Mouse (Mus musculus) liver, embryonic 14.5 days (tissue): ENCODE measurements around the gene Nptx1. TPM values are rescaled to one million over a fixed set of nuclear protein-coding genes. Genes with fewer than 3 reads are reported as not detected.

Experiments
- ATAC-seq: fragments of 200-750 bp; cut with Nextera tagmentation; 2 replicates; pipeline ENCODE4 v1.8.0; 2017; ENCODE audit warnings: moderate number of reproducible peaks, mild to moderate bottlenecking, moderate library complexity; ENCODE audit not compliant: insufficient read depth
- DNase-seq, 3 experiments: peaks; one replicate each; pipeline ENCODE4 v3.0.0-alpha.2; 2012 to 2013; ENCODE audit warnings: low read depth in 3 of 3, low spot score in 3 of 3
- H3K27ac ChIP-seq: fragments of 300-500 bp; sonication (generic); 2 replicates; pipeline ENCODE4 v1.5.1; 2014; ENCODE audit warnings: moderate library complexity, mild to moderate bottlenecking, control low read depth, inconsistent platforms
- H3K27me3 ChIP-seq: fragments of 300-500 bp; sonication (generic); 2 replicates; pipeline ENCODE4 v1.6.1; 2014; ENCODE audit warnings: mild to moderate bottlenecking, low read length, moderate library complexity; ENCODE audit not compliant: control insufficient read depth, insufficient read depth
- H3K36me3 ChIP-seq: fragments of 300-500 bp; sonication (generic); replicated peaks from 2 replicates; pipeline ENCODE4 v1.6.1; 2014; ENCODE audit warnings: low read depth; ENCODE audit not compliant: control insufficient read depth, insufficient read depth
- H3K4me1 ChIP-seq, 2 experiments: fragments of 200-500 bp in 1 of 2; fragments of 300-500 bp in 1 of 2; sonication (generic) in 1 of 2; replicated peaks; 2 replicates each; pipeline ENCODE4 v1.6.1; 2012 to 2014; ENCODE audit warnings: antibody characterized with exemption in 1 of 2, inconsistent platforms in 1 of 2, low read length in 1 of 2; ENCODE audit not compliant: control insufficient read depth in 2 of 2, insufficient read depth in 2 of 2
- H3K4me2 ChIP-seq: fragments of 300-500 bp; sonication (generic); 2 replicates; pipeline ENCODE4 v1.6.1; 2014; ENCODE audit warnings: low read depth, mild to moderate bottlenecking, control low read depth, moderate library complexity
- H3K4me3 ChIP-seq, 2 experiments: fragments of 200-500 bp in 1 of 2; fragments of 300-500 bp in 1 of 2; sonication (generic) in 1 of 2; 2 replicates each; pipeline ENCODE4 v1.5.1; 2012 to 2014; ENCODE audit warnings: low read depth in 2 of 2, low read length in 2 of 2, mild to moderate bottlenecking in 2 of 2, control low read depth in 1 of 2, inconsistent platforms in 1 of 2, moderate library complexity in 1 of 2; ENCODE audit not compliant: insufficient read depth in 1 of 2
- H3K9ac ChIP-seq: fragments of 300-500 bp; sonication (generic); replicated peaks from 2 replicates; pipeline ENCODE4 v1.6.1; 2014; ENCODE audit warnings: mild to moderate bottlenecking, control low read depth, moderate library complexity
- H3K9me3 ChIP-seq: fragments of 300-500 bp; sonication (generic); 2 replicates; pipeline ENCODE4 v1.6.1; 2016; ENCODE audit warnings: low read length, mixed read lengths; ENCODE audit not compliant: control insufficient read depth
- CTCF ChIP-seq: IDR thresholded peaks from 2 replicates; pipeline ENCODE4 v1.5.1; 2016; ENCODE audit warnings: antibody characterized with exemption, low read depth, control low read depth
- EP300 ChIP-seq: IDR thresholded peaks from 2 replicates; pipeline ENCODE4 v1.6.1; 2016; ENCODE audit warnings: antibody characterized with exemption, low read depth
- WGBS: fragments of 180-500 bp; shearing (Covaris S2); extraction: QIAGEN DNeasy Blood & Tissue Kit; methylation state at CpG from one replicate; pipeline ENCODE4 v1.1.7; 2014; ENCODE audit not compliant: insufficient replicate concordance; 5-methylcytosine and 5-hydroxymethylcytosine counted together
- polyA plus RNA-seq, 2 experiments: library from polyadenylated mRNA; depleted of rRNA in 1 of 2; stranded (reverse) in 1 of 2; unstranded in 1 of 2; fragments of >200 nt; fragmentation: Nextera tagmentation in 1 of 2; extraction: Ambion mirVana in 1 of 2; gene quantifications; 2 replicates each; pipeline versions ENCODE4 v1.2.1 to v1.2.3; 2012 to 2014

Gene Nptx1
- polyA plus RNA-seq, 2 experiments, result not detected

DNA sequence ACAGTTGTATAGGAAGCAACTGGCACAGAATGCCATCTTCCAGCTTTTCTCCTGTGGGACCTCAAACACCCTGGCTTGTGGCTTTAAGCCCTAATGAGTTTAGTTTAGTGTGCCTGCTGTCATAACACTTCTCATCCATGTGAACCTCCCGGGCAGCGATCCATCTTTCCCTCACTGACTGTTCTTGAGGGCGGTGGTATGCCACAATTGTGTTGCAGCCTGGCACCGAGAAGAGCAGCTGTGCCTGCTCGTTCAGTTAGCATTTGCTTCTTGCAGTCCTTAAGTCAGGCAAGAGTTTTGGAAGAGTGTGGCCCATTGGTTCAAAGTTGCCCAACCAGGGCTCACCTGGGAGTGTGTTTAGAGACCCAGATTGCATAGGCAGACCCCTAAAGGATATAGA, 51.4 kb downstream of the Nptx1 start:
- no peak overlapping the region for H3K4me3 ChIP-seq
- H3K27me3 ChIP-seq, result no peaks in the 10 kb centered on the region
- H3K4me2 ChIP-seq, result no peak overlapping the region
- H3K9ac ChIP-seq, result no peak overlapping the region
- ATAC-seq (no peak), DNase-seq (no peak)
- H3K36me3 ChIP-seq, result no peaks in the 10 kb centered on the region
- TF ChIP-seq EP300 (no peak), CTCF (no peak)
- H3K27ac ChIP-seq, result no peak overlapping the region
- WGBS, result 75% methylated on average over 5 of the region's 5 CpGs
- H3K4me1 ChIP-seq, result peaks cover 4% of the 10 kb centered on the region in 2 experiments; a peak in 3 of 4 replicates
- H3K9me3 ChIP-seq, result no peaks in the 10 kb centered on the region

DNA sequence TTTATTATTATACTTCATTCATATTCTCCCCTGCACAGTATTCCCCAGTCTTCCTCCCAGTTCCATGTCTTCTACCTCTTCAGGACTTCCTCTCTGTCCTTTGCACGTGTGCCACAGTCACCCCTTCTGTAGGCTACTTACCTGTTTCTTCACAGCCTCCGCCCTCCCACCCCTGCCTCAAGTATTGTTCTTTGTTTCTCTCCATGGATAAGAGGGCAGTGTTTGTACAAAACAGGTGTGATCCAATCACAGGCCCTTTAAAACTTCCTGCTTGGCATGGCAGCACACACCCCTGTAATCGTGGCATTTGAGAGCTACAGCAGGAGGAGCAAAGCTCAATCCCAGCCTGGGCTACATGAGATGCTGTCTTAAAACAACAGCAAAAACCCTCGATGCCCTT, 54.0 kb downstream of the Nptx1 start:
- 64% methylated on average over 4 of the region's 4 CpGs for whole genome bisulfite sequencing
- Histone ChIP-seq H3K9ac (no peak overlapping the region), H3K27ac (no peak overlapping the region), H3K9me3 (no peaks in the 10 kb centered on the region), H3K27me3 (no peaks in the 10 kb centered on the region), H3K4me1 (peaks cover 4 to 7% of the 10 kb centered on the region in 2 experiments), H3K4me3 (no peak overlapping the region), H3K4me2 (no peak overlapping the region), H3K36me3 (no peaks in the 10 kb centered on the region)
- TF ChIP-seq CTCF (no peak), EP300 (no peak)
- ATAC-seq (no peak), DNase-seq (no peak)

DNA sequence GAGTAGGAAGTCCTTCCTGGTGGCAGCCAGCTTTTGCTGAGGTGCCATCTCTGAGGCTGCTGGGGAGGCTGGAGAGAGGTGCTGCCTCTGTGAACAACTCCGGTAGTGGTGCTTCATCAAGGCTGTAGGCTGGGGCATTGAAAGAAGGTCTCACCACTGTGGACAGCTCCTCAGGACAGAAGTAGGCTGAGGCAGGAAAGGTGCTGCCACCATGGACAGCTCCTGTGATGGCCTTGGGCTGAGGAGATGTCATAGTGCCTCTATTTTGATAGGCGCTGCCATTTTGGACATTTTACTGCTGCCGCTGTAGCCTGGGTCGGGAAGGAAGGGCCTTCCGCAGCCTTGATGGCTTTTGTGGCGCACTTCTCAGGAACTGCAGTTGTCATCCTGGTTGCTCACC, 54.7 kb downstream of the Nptx1 start:
- H3K9me3 ChIP-seq, result no peaks in the 10 kb centered on the region
- ATAC-seq (no peak), DNase-seq (peak in 2 of 3 experiments; percentile 19 to 26)
- no peak overlapping the region for H3K9ac ChIP-seq
- peaks cover 4 to 7% of the 10 kb centered on the region in 2 experiments for H3K4me1 ChIP-seq
- no peak overlapping the region for H3K27ac ChIP-seq
- no peaks in the 10 kb centered on the region for H3K36me3 ChIP-seq
- no peaks in the 10 kb centered on the region for H3K27me3 ChIP-seq
- no peak overlapping the region for H3K4me2 ChIP-seq
- 84% methylated on average over 6 of the region's 6 CpGs for WGBS
- no peak overlapping the region for H3K4me3 ChIP-seq
- no peak for TF ChIP-seq CTCF
- no peak for TF ChIP-seq EP300

DNA sequence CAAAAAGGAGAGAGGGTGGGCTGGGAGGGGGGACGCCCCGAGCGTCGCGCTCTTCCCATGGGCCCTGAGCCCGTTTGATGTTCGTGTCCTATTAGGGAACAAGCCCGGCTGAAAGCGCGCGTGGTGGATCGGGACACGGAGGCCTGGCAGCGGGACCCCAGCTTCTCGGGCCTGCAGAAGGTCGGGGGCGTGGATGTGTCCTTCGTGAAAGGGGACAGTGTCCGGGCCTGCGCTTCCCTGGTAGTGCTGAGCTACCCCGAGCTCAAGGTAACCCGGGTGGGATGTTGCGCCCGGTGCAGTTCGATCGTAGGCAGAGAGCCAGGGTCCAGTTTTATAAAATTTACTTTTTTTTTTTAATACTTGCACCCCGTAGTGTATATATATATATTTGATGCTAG, 55.9 kb downstream of the Nptx1 start:
- peak overlapping the region; percentile 77 for H3K9ac ChIP-seq
- H3K4me3 ChIP-seq, result peak overlapping the region; percentile 79 to 87
- WGBS, result 7% methylated on average over 27 of the region's 27 CpGs
- TF ChIP-seq EP300 (no peak), CTCF (no peak)
- peak overlapping the region; percentile 96 for H3K4me2 ChIP-seq
- H3K4me1 ChIP-seq, result peaks cover 4 to 7% of the 10 kb centered on the region in 2 experiments
- H3K27me3 ChIP-seq, result no peaks in the 10 kb centered on the region
- no peak for DNase-seq
- no peaks in the 10 kb centered on the region; the same call in 1 of the 2 replicates for H3K36me3 ChIP-seq
- no peak for ATAC-seq
- no peak overlapping the region for H3K27ac ChIP-seq
- H3K9me3 ChIP-seq, result no peaks in the 10 kb centered on the region

DNA sequence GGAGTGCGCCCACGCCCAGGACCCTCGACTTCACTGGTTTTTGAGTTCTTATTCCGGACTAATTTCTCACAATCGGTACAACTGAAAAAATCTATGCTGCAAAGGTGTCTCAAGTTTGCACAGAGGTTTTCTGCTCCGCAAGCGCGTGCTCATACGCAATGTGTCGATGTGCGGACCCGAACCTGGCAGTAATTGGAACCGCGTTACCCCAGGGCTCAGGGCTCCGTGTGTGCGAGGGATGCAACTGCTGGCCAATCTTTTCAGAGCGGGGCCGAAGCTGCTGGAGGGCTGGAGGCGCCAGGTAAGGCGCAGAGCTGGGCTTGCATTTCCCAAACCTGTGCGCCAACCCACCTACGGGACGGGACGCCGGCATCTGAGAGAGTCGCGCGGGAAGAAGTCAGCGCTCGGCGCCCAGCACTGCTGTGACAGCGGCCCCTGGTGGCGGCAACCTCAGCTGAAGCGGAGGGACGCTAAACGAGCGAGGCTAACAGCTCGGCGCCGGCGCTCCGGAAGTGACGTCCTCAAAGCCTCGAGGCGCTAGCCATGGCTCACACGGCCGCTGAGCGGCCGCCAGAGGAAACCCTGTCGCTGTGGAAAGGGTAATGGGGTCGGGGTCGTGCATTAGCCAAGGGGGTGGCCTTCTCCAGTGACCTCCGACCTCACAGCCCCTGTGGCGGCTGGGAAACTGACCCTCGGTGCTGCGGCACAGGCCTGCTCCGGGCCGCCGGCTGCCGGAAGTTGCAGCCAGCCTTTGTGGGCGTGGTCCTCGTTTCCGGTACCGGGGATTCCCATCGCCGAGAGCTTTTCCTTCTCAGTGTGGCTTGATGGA, 56.5 kb downstream of the Nptx1 start, which contains the start of gene Endov:
Endov (plus strand) TSS at position 487 of the 829 bp plus-strand sequence.
- H3K9ac ChIP-seq, result peak within 1 kb of the TSS; percentile 77
- ATAC-seq (peak; percentile 97), DNase-seq (peak; percentile 89 to 91 (median 91))
- under 1% methylated on average over 66 of the region's 66 CpGs for WGBS
- no peaks in the 10 kb centered on the region; the same call in 1 of the 2 replicates for H3K36me3 ChIP-seq
- TF ChIP-seq CTCF (peak; percentile 99), EP300 (no peak)
- peak within 1 kb of the TSS; percentile 36; the same call in 1 of the 2 replicates for H3K27ac ChIP-seq
- no peaks in the 10 kb centered on the region for H3K9me3 ChIP-seq
- peak within 1 kb of the TSS; percentile 96 for H3K4me2 ChIP-seq
- H3K4me1 ChIP-seq, result peaks cover 4 to 7% of the 10 kb centered on the region in 2 experiments
- no peaks in the 10 kb centered on the region for H3K27me3 ChIP-seq
- H3K4me3 ChIP-seq, result peak within 1 kb of the TSS; percentile 79 to 87

Other genes with a start within 250 kb of the Nptx1 start
- gene Eif4a3, start 247.7 kb downstream of the Nptx1 start, polyA plus RNA-seq (2012; rRNA removed), result 67.7 and 95.8 TPM in 2 replicates
- gene Eif4a3, start 247.7 kb downstream of the Nptx1 start, polyA plus RNA-seq (2014; fragmentation: Nextera tagmentation; extraction: Ambion mirVana), result 160 and 170 TPM in 2 replicates
- gene Card14, start 240.0 kb downstream of the Nptx1 start, polyA plus RNA-seq (2012; rRNA removed), result 0.17 and 0.21 TPM in 2 replicates
- 0.18 and 0.23 TPM in 2 replicates for gene Card14, start 240.0 kb downstream of the Nptx1 start, polyA plus RNA-seq (2014; fragmentation: Nextera tagmentation; extraction: Ambion mirVana)
- 1.2 and 1.3 TPM in 2 replicates for gene Sgsh, start 192.2 kb downstream of the Nptx1 start, polyA plus RNA-seq (2012; rRNA removed)
- 1.3 and 2.2 TPM in 2 replicates for gene Sgsh, start 192.2 kb downstream of the Nptx1 start, polyA plus RNA-seq (2014; fragmentation: Nextera tagmentation; extraction: Ambion mirVana)
- gene Slc26a11, start 192.2 kb downstream of the Nptx1 start, polyA plus RNA-seq (2012; rRNA removed), result 1.2 TPM in 2 replicates
- gene Slc26a11, start 192.2 kb downstream of the Nptx1 start, polyA plus RNA-seq (2014; fragmentation: Nextera tagmentation; extraction: Ambion mirVana), result 1.1 and 1.2 TPM in 2 replicates
- gene Rnf213, start 154.7 kb downstream of the Nptx1 start, polyA plus RNA-seq (2012; rRNA removed), result 5.4 and 6.5 TPM in 2 replicates
- 4.9 and 5.8 TPM in 2 replicates for gene Rnf213, start 154.7 kb downstream of the Nptx1 start, polyA plus RNA-seq (2014; fragmentation: Nextera tagmentation; extraction: Ambion mirVana)
- gene Endov, start 56.4 kb downstream of the Nptx1 start, polyA plus RNA-seq (2012; rRNA removed), result 3.9 and 4.3 TPM in 2 replicates
- gene Endov, start 56.4 kb downstream of the Nptx1 start, polyA plus RNA-seq (2014; fragmentation: Nextera tagmentation; extraction: Ambion mirVana), result 5.0 and 5.1 TPM in 2 replicates
- gene Rptor, start 55.2 kb upstream of the Nptx1 start, polyA plus RNA-seq (2012; rRNA removed), result 5.7 and 5.8 TPM in 2 replicates
- gene Rptor, start 55.2 kb upstream of the Nptx1 start, polyA plus RNA-seq (2014; fragmentation: Nextera tagmentation; extraction: Ambion mirVana), result 3.7 and 4.1 TPM in 2 replicates